Mouse (Mus musculus) frontal cortex, adult 2 months (tissue): ENCODE results near the gene Asf1b. TPM values are rescaled to one million over a fixed set of nuclear protein-coding genes. Genes with fewer than 3 reads are reported as not detected.

Experiments
- DNase-seq, 2 experiments: peaks; one replicate each; pipeline ENCODE4 v3.0.0; 2022; ENCODE audit warnings: low spot score in 1 of 2; ENCODE audit errors: extremely low spot score in 1 of 2
- polyA plus RNA-seq: library from polyadenylated mRNA; depleted of rRNA; stranded (reverse); fragments of >200 nt; gene quantifications from 2 replicates; pipeline ENCODE4 v1.2.3, GENCODE M21; 2012; rRNA removed

Gene Asf1b
- polyA plus RNA-seq, 1 experiment = 1.6 TPM

- DNase-seq = no peak
These were observed 56.6 kb downstream of the Asf1b start, which contains the start of gene 2210011C24Rik for GRCm38 (mm10) chr8:84011705-84012498. Gene 2210011C24Rik (minus strand): TSS chr8:84012171.

DNA sequence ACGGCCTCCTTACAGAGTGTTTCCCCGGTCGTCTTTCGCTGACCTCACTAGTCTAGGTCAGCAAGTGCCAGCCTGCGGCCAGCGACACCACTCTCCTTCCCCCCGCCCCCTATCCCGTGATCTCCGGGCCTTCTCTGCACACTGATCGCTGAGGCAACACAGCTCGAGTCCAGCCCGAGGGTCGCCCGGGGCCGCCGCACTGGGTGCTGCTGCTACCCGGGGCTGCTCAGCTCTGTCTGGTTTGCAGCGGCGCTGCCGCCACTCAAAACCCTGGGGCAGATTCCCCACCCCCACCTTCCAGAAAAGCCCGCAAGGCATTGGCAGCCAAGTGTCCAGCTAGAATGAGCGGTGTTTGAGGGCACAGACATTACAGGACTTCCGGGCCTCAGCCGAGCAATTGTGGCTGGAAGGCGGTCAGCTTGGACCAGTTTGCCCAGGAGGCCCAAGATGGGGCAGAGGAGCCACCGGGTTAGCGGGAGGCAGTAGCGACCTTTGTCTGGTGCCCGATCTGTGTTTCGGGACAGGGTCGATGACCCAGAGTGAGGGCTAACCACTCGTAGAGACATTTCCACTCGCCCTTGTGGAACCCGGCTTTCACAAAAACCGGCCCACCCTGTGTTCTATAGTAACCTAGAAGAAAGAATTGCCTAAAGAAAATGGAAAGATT lies 57.3 kb downstream of the Asf1b start:
- DNase-seq = no peak

DNA sequence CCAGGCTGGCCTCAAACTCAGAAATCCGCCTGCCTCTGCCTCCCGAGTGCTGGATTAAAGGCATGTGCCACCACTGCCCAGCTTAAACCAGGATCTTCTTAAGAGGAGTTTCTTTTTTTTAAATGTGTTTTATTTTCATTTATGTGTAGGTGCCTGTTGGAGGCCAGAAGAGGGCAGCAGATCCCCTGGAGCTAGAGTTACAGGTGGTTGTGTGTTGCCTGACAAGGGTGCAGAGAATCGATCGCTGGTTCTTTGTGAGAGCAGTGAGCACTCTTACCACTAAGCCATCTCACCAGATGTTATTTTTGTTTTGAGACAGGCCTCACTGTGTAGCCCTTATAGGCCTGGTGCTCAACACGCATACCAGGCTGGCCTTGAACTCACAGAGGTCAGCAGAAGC lies 60.5 kb downstream of the Asf1b start:
- no peak for DNase-seq

- DNase-seq = no peak
These were observed 64.4 kb downstream of the Asf1b start for GRCm38 (mm10) chr8:84019738-84020137.

Other genes with a start within 250 kb of the Asf1b start
- 27.2 and 30.6 TPM in 2 replicates for gene Ddx39, start 240.3 kb upstream of the Asf1b start, polyA plus RNA-seq
- 21.8 and 23.0 TPM in 2 replicates for gene Adgre5, start 214.2 kb upstream of the Asf1b start, polyA plus RNA-seq
- gene Adgrl1, start 55.4 kb upstream of the Asf1b start, polyA plus RNA-seq = 199 and 247 TPM in 2 replicates
- 0.63 and 0.68 TPM in 2 replicates for gene Gm10644, start 302 bp upstream of the Asf1b start, polyA plus RNA-seq
- gene Prkaca, start 17.5 kb downstream of the Asf1b start, polyA plus RNA-seq = 161 and 176 TPM in 2 replicates
- gene Samd1, start 42.2 kb downstream of the Asf1b start, polyA plus RNA-seq = 47.4 and 48.4 TPM in 2 replicates
- gene 1700067K01Rik, start 46.0 kb downstream of the Asf1b start, polyA plus RNA-seq = not detected in 2 replicates
- gene 2210011C24Rik, start 56.7 kb downstream of the Asf1b start, polyA plus RNA-seq = 1.4 and 2.4 TPM in 2 replicates
- gene Palm3, start 66.0 kb downstream of the Asf1b start, polyA plus RNA-seq = 1.9 and 2.2 TPM in 2 replicates
- 0.40 and 0.42 TPM in 2 replicates for gene Il27ra, start 87.1 kb downstream of the Asf1b start, polyA plus RNA-seq
- gene Rln3, start 89.5 kb downstream of the Asf1b start, polyA plus RNA-seq = not detected in 2 replicates
- gene Gm10643, start 109.6 kb downstream of the Asf1b start, polyA plus RNA-seq = 3.7 and 5.3 TPM in 2 replicates
- 36.6 and 37.9 TPM in 2 replicates for gene Rfx1, start 111.3 kb downstream of the Asf1b start, polyA plus RNA-seq
- gene Dcaf15, start 149.3 kb downstream of the Asf1b start, polyA plus RNA-seq = 32.9 and 40.8 TPM in 2 replicates
- 0.04 and 0.08 TPM in 2 replicates for gene Podnl1, start 170.5 kb downstream of the Asf1b start, polyA plus RNA-seq
- gene Cc2d1a, start 192.4 kb downstream of the Asf1b start, polyA plus RNA-seq = 38.4 and 40.2 TPM in 2 replicates
- 2.6 and 2.9 TPM in 2 replicates for gene 4930432K21Rik, start 192.5 kb downstream of the Asf1b start, polyA plus RNA-seq
- 2.1 and 2.6 TPM in 2 replicates for gene Nanos3, start 229.7 kb downstream of the Asf1b start, polyA plus RNA-seq